Mouse (Mus musculus) heart, postnatal 0 days (tissue): ENCODE data around the gene Sptbn4. TPM values are rescaled to one million over a fixed set of nuclear protein-coding genes. Genes with fewer than 3 reads are reported as not detected.
A peak's percentile ranks its signal among the peaks of the same experiment; 100 is the strongest.

Experiments
- ATAC-seq: fragments of 200-750 bp; cut with Nextera tagmentation; 2 replicates; pipeline ENCODE4 v1.8.0; 2017; ENCODE audit warnings: low read depth, moderate number of reproducible peaks, moderate library complexity; ENCODE audit not compliant: insufficient read depth
- DNase-seq: peaks from one replicate; pipeline ENCODE4 v3.0.0-alpha.2; 2016; ENCODE audit warnings: low spot score
- H3K27ac ChIP-seq: fragments of 300-500 bp; sonication (generic); 2 replicates; pipeline ENCODE4 v1.5.1; 2014; ENCODE audit warnings: low read depth, mild to moderate bottlenecking
- H3K27me3 ChIP-seq: fragments of 300-500 bp; sonication (generic); 2 replicates; pipeline ENCODE4 v1.6.1; 2014; ENCODE audit warnings: low read length, mixed read lengths; ENCODE audit not compliant: control insufficient read depth, insufficient read depth
- H3K36me3 ChIP-seq: fragments of 300-500 bp; sonication (generic); replicated peaks from 2 replicates; pipeline ENCODE4 v1.6.1; 2014; ENCODE audit warnings: low read length, mixed read lengths; ENCODE audit not compliant: control insufficient read depth, insufficient read depth
- H3K4me1 ChIP-seq: fragments of 300-500 bp; sonication (generic); 2 replicates; pipeline ENCODE4 v1.6.1; 2014; ENCODE audit warnings: antibody characterized with exemption; ENCODE audit not compliant: control insufficient read depth, insufficient read depth
- H3K4me2 ChIP-seq: fragments of 300-500 bp; sonication (generic); 2 replicates; pipeline ENCODE4 v1.6.1; 2014; ENCODE audit warnings: low read depth, mild to moderate bottlenecking, low read length, moderate library complexity
- H3K4me3 ChIP-seq: fragments of 300-500 bp; sonication (generic); 2 replicates; pipeline ENCODE4 v1.5.1; 2014; ENCODE audit warnings: low read depth, low read length
- H3K9ac ChIP-seq: fragments of 300-500 bp; sonication (generic); replicated peaks from 2 replicates; pipeline ENCODE4 v1.6.1; 2014; ENCODE audit warnings: low read depth, low read length, mixed read lengths
- H3K9me3 ChIP-seq: fragments of 300-500 bp; sonication (generic); replicated peaks from 2 replicates; pipeline ENCODE4 v1.6.1; 2016; ENCODE audit warnings: low read length; ENCODE audit not compliant: control insufficient read depth
- CTCF ChIP-seq: IDR thresholded peaks from 2 replicates; pipeline ENCODE4 v1.5.1; 2016; ENCODE audit warnings: antibody characterized with exemption, control low read depth, low read depth
- EP300 ChIP-seq: IDR thresholded peaks from 2 replicates; pipeline ENCODE4 v1.6.1; 2016; ENCODE audit warnings: antibody characterized with exemption, low read depth
- WGBS: fragments of 180-500 bp; shearing (Covaris S2); extraction: QIAGEN DNeasy Blood & Tissue Kit; methylation state at CpG from one replicate; pipeline ENCODE4 v1.1.7; 2014; 5-methylcytosine and 5-hydroxymethylcytosine counted together
- polyA plus RNA-seq: library from polyadenylated mRNA; unstranded; fragments of >200 nt; fragmentation: Nextera tagmentation; extraction: Ambion mirVana; gene quantifications from 2 replicates; pipeline ENCODE4 v1.2.1, GENCODE M21; 2015
- total RNA-seq: library from RNA; depleted of rRNA; stranded (reverse); fragments of >200 nt; gene quantifications from 2 replicates; pipeline ENCODE4 v1.2.3, GENCODE M21; 2014; ENCODE audit warnings: low replicate concordance

Gene Sptbn4
- total and polyA plus RNA-seq, 2 experiments from 2014 or later = 0.05 TPM; not detected in 1

DNA sequence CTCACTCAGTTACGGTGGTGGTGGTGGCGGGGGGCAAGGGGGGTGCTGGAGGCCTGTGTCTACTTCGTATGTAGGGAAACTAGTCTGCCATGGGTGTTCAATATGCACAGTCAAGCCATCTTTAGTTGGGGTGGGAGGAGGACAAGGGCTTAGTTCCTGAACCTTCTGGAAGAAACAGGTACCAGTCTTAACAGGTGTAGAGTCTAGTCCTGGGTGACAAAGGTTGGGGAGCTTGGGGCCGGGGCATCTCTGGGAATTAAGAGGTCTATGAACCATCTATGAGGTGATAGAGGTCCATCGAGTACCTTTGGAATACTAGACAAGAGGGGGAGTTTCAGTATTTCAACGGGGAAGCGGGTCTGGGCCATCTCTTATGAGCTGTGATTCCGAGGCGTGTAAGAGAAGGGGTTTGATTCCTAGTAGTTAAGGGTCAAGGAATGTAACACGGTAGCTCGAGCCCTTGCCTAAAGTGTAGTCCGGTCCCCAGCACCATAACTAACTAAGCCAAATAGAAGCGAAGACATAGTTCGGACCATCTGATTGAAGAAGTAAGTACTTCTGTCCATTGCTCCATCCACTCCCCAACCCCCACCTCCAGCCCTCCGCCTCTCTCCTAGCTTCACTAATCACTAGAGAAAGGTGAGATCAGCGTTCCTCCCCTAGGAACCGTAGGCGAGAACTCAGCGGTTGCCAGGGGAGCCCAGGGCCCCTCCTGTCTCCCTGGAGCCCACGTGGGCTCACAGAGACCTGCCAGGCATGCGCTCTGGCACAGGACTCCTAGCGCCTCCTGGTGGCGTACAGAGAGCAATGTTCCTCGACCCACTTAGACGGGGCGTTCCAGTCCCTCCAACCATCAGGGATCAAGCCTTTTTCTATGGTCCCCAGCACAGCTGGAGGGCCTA is 50.2 kb downstream of the Sptbn4 start:
- no peak overlapping the region for H3K9ac ChIP-seq
- H3K27me3 ChIP-seq = peaks cover 84% of the 10 kb centered on the region
- H3K9me3 ChIP-seq = no peaks in the 10 kb centered on the region
- 15% methylated on average over 26 of the region's 26 CpGs for WGBS
- TF ChIP-seq CTCF = peak; percentile 57
- no peak for TF ChIP-seq EP300
- H3K4me1 ChIP-seq = 0 out of 2 replicates have a peak, but pooled peaks cover 7% of the 10 kb centered on the region
- H3K4me2 ChIP-seq = no peak overlapping the region
- H3K36me3 ChIP-seq = no peaks in the 10 kb centered on the region
- ATAC-seq = peak; percentile 67; the same call in 1 of the 2 replicates
- peak; percentile 32 for DNase-seq
- no peak overlapping the region for H3K4me3 ChIP-seq
- H3K27ac ChIP-seq = no peak overlapping the region

DNA sequence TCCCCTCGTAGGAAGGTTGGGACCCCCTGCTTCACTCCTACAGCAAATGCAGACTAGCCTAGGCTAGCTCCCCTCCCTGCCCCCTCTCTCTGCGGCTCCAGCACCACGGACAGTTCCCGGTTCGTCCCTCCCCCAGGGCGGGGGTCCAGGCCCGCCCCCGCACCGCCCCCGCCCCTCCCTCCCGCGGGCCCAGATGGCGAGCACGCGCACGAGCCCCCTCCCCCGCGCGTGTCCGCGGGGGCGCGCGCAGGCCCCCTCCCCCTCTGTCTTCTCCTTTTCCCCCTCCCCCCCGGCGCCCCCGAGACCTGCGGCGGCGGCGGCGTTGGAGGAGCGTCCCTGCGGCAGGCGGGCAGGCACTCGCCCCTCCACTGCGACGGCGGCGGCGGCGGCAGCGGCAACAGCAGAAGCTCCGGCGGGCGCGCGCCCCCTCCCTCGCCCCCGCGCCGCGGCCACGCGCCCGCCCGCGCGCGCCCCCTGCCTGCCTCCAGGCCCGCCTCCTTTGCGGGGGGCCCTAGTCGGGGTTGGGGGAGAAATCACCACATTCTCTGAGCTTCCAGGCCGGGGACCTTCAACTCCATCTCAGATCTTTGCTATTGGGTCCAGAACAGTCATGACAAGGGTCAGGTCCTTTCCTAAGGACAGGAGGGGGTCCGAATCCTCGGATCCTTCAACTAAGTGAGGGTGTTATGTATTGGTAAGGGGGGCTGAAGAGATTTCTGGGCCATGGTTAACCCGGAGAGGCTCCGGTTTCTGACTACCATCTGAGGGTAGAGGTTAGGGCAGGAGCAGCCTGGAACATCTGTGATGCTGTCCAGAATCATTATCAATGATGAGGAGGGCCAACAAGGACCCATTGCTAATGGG is 51.1 kb downstream of the Sptbn4 start:
- H3K4me2 ChIP-seq = peak overlapping the region; percentile 66
- 0 out of 2 replicates have a peak, but pooled peaks cover 7% of the 10 kb centered on the region for H3K4me1 ChIP-seq
- ATAC-seq (no peak), DNase-seq (no peak)
- H3K9me3 ChIP-seq = no peaks in the 10 kb centered on the region
- WGBS = 5% methylated on average over 27 of the region's 68 CpGs
- peak overlapping the region; percentile 47 for H3K4me3 ChIP-seq
- no peaks in the 10 kb centered on the region for H3K36me3 ChIP-seq
- TF ChIP-seq EP300 = no peak
- TF ChIP-seq CTCF = no peak
- H3K9ac ChIP-seq = no peak overlapping the region
- no peak overlapping the region for H3K27ac ChIP-seq
- peaks cover 78% of the 10 kb centered on the region for H3K27me3 ChIP-seq

DNA sequence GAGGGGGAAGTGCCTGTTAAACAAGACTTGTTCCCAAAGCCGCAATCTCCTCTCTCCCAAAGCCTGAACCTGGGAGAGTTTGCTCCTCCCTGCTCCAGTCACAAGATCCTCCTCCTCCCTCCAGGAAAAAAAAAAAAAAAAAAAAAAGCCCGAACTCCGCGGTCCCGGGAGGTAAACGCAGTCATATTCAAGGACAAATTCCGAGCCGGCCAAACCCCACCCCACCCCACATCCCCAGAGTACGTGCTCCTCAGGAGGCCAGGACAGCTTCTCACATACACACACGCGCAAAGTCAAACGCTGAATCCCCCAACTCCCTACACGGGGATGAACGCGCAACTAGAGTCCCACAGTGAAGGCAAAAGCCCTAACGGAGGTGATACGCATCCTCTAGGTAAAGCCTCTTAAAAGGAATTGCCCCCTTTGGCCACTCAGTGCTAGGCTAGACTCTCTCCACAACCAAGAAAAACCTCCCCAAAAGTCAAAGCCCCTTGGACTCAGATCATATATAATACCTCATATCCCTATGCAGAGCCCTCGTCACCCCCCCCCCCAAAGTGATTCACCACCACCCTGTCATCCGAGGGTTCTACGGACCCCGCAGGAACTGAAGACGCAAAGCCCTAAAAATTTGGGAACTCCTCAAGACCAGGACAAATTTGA is 51.8 kb downstream of the Sptbn4 start:
- Histone ChIP-seq H3K4me1 (0 out of 2 replicates have a peak, but pooled peaks cover 7% of the 10 kb centered on the region), H3K36me3 (no peaks in the 10 kb centered on the region), H3K4me3 (no peak overlapping the region), H3K27ac (no peak overlapping the region), H3K9ac (no peak overlapping the region), H3K9me3 (no peaks in the 10 kb centered on the region), H3K27me3 (peaks cover 78% of the 10 kb centered on the region), H3K4me2 (peak overlapping the region; percentile 66)
- no peak for ATAC-seq
- DNase-seq = no peak
- WGBS = 2% methylated on average over 22 of the region's 22 CpGs
- no peak for TF ChIP-seq CTCF
- no peak for TF ChIP-seq EP300

DNA sequence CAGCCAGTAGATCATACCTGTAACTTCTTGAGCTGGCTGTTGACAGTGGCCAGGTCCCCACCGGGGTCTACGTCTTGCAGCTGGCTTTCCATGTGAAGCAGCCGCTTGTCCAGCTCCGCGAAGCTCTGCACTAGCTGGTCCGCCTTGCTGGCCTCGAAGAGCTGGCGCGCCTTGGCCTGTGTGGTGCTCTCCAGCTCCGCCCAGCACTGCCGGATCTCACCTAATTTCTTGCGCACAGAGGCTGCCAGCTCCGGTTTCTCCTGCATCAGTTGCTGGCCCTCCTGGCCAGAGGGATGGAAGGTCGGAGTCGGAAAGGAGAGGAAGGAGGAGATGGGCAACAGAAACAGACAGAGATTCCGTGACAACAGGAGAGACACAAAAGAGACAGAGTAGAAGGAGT is 56.1 kb downstream of the Sptbn4 start:
- no peaks in the 10 kb centered on the region for H3K36me3 ChIP-seq
- H3K9me3 ChIP-seq = no peaks in the 10 kb centered on the region
- H3K27ac ChIP-seq = no peak overlapping the region
- 0 out of 2 replicates have a peak, but pooled peaks cover 6% of the 10 kb centered on the region for H3K4me1 ChIP-seq
- peaks cover 49% of the 10 kb centered on the region for H3K27me3 ChIP-seq
- WGBS = 34% methylated on average over 16 of the region's 16 CpGs
- ATAC-seq (no peak), DNase-seq (no peak)
- no peak overlapping the region for H3K4me3 ChIP-seq
- TF ChIP-seq CTCF (no peak), EP300 (no peak)
- no peak overlapping the region for H3K9ac ChIP-seq
- H3K4me2 ChIP-seq = no peak overlapping the region

DNA sequence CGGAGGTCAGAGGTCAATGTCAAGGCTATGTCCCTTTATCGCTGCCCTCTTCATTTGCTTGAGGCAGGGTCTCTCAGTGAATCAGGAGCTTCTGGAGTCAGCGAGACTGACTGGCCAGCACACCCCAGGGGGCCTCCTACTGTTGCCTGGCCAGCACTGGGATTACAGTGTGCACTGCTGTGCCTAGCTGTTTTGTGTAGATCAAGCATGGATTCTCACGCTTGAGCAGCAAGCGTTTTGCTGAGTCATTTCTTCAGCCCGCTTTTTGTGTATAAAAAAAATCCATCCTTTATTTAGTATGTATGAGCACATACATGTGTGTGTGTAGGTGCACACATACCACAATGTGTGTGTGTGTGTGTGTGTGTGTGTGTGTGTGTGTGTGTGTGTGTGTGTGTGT is 58.3 kb downstream of the Sptbn4 start:
- H3K4me1 ChIP-seq = no peaks in the 10 kb centered on the region
- H3K27ac ChIP-seq = no peak overlapping the region
- no peaks in the 10 kb centered on the region for H3K9me3 ChIP-seq
- no peak for TF ChIP-seq EP300
- no peak for TF ChIP-seq CTCF
- no peak overlapping the region for H3K9ac ChIP-seq
- no peak overlapping the region for H3K4me2 ChIP-seq
- 63% methylated on average over 6 of the region's 6 CpGs for WGBS
- ATAC-seq (no peak), DNase-seq (no peak)
- peaks cover 27% of the 10 kb centered on the region for H3K27me3 ChIP-seq
- no peaks in the 10 kb centered on the region for H3K36me3 ChIP-seq
- H3K4me3 ChIP-seq = no peak overlapping the region
